Mouse (Mus musculus) liver, embryonic 14.5 days (tissue): ENCODE results near the gene Wsb1. TPM values are rescaled to one million over a fixed set of nuclear protein-coding genes. Genes with fewer than 3 reads are reported as not detected.
"Not testable (repeated sequence)": the region's sequence is repeated elsewhere in the genome, so short reads cannot be mapped to it uniquely, and the experiment has no call there.

ENCODE experiments used
- ATAC-seq: fragments of 200-750 bp; cut with Nextera tagmentation; 2 replicates; pipeline ENCODE4 v1.8.0; 2017; ENCODE audit warnings: moderate number of reproducible peaks, mild to moderate bottlenecking, moderate library complexity; ENCODE audit not compliant: insufficient read depth
- DNase-seq, 3 experiments: peaks; one replicate each; pipeline ENCODE4 v3.0.0-alpha.2; 2012 to 2013; ENCODE audit warnings: low read depth in 3 of 3, low spot score in 3 of 3
- H3K27ac ChIP-seq: fragments of 300-500 bp; sonication (generic); 2 replicates; pipeline ENCODE4 v1.5.1; 2014; ENCODE audit warnings: moderate library complexity, mild to moderate bottlenecking, control low read depth, inconsistent platforms
- H3K27me3 ChIP-seq: fragments of 300-500 bp; sonication (generic); 2 replicates; pipeline ENCODE4 v1.6.1; 2014; ENCODE audit warnings: mild to moderate bottlenecking, low read length, moderate library complexity; ENCODE audit not compliant: control insufficient read depth, insufficient read depth
- H3K36me3 ChIP-seq: fragments of 300-500 bp; sonication (generic); replicated peaks from 2 replicates; pipeline ENCODE4 v1.6.1; 2014; ENCODE audit warnings: low read depth; ENCODE audit not compliant: control insufficient read depth, insufficient read depth
- H3K4me1 ChIP-seq, 2 experiments: fragments of 200-500 bp in 1 of 2; fragments of 300-500 bp in 1 of 2; sonication (generic) in 1 of 2; replicated peaks; 2 replicates each; pipeline ENCODE4 v1.6.1; 2012 to 2014; ENCODE audit warnings: antibody characterized with exemption in 1 of 2, inconsistent platforms in 1 of 2, low read length in 1 of 2; ENCODE audit not compliant: control insufficient read depth in 2 of 2, insufficient read depth in 2 of 2
- H3K4me2 ChIP-seq: fragments of 300-500 bp; sonication (generic); 2 replicates; pipeline ENCODE4 v1.6.1; 2014; ENCODE audit warnings: low read depth, mild to moderate bottlenecking, control low read depth, moderate library complexity
- H3K4me3 ChIP-seq, 2 experiments: fragments of 200-500 bp in 1 of 2; fragments of 300-500 bp in 1 of 2; sonication (generic) in 1 of 2; 2 replicates each; pipeline ENCODE4 v1.5.1; 2012 to 2014; ENCODE audit warnings: low read depth in 2 of 2, low read length in 2 of 2, mild to moderate bottlenecking in 2 of 2, control low read depth in 1 of 2, inconsistent platforms in 1 of 2, moderate library complexity in 1 of 2; ENCODE audit not compliant: insufficient read depth in 1 of 2
- H3K9ac ChIP-seq: fragments of 300-500 bp; sonication (generic); replicated peaks from 2 replicates; pipeline ENCODE4 v1.6.1; 2014; ENCODE audit warnings: mild to moderate bottlenecking, control low read depth, moderate library complexity
- H3K9me3 ChIP-seq: fragments of 300-500 bp; sonication (generic); 2 replicates; pipeline ENCODE4 v1.6.1; 2016; ENCODE audit warnings: low read length, mixed read lengths; ENCODE audit not compliant: control insufficient read depth
- CTCF ChIP-seq: IDR thresholded peaks from 2 replicates; pipeline ENCODE4 v1.5.1; 2016; ENCODE audit warnings: antibody characterized with exemption, low read depth, control low read depth
- EP300 ChIP-seq: IDR thresholded peaks from 2 replicates; pipeline ENCODE4 v1.6.1; 2016; ENCODE audit warnings: antibody characterized with exemption, low read depth
- WGBS: fragments of 180-500 bp; shearing (Covaris S2); extraction: QIAGEN DNeasy Blood & Tissue Kit; methylation state at CpG from one replicate; pipeline ENCODE4 v1.1.7; 2014; ENCODE audit not compliant: insufficient replicate concordance; 5-methylcytosine and 5-hydroxymethylcytosine counted together
- polyA plus RNA-seq, 2 experiments: library from polyadenylated mRNA; depleted of rRNA in 1 of 2; stranded (reverse) in 1 of 2; unstranded in 1 of 2; fragments of >200 nt; fragmentation: Nextera tagmentation in 1 of 2; extraction: Ambion mirVana in 1 of 2; gene quantifications; 2 replicates each; pipeline versions ENCODE4 v1.2.1 to v1.2.3; 2012 to 2014

The Wsb1 gene
- polyA plus RNA-seq (2012; rRNA removed): 21.7 and 29.4 TPM in 2 replicates
- polyA plus RNA-seq (2014; fragmentation: Nextera tagmentation; extraction: Ambion mirVana): 30.2 and 31.5 TPM in 2 replicates

DNA sequence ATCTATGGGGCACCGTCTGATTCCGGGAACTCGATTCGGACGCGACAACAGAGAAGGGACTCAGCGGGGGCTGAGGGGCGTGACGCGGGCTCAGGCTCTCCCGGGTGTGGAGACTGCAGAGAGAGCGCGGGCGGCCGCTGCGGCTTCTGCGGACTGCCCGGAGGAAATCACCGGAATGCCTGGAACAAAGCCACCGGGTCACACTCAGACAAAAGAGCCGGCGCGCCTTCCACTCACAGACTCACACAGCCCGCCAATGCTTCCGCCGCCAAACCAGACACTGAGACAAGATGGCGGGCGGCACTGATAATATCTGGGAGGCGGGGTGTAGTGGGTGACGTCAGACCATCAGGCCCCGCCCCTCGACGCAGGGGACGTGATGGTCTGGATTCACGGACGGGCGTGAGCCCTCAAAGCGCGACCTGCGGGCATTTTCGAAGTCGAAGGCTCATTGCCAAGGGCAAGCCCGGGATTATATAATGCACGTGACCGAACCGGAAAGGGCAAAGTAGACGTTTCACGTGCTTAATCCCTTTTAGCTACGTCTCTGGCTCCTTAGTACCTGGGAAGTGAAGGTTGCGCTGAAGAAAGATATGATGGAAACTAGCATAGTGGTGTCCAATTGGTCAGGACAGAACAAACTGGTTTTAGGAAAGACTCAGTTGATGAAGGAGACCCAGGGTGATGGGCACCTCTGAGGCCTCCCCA lies at the start of gene Wsb1:
Wsb1 (minus strand) TSS at position 281 of the 708 bp plus-strand sequence.
- peaks cover 21% of the 10 kb centered on the region in 2 experiments for H3K4me1 ChIP-seq
- peak within 1 kb of the TSS; percentile 97 for H3K4me2 ChIP-seq
- H3K27ac ChIP-seq: peak within 1 kb of the TSS; percentile 73
- ATAC-seq: peak; percentile 85
- H3K4me3 ChIP-seq: peak within 1 kb of the TSS; percentile 81 to 95
- DNase-seq: peak; percentile 77 to 85 (median 77)
- peak within 1 kb of the TSS; percentile 97 for H3K9ac ChIP-seq
- no peaks in the 10 kb centered on the region for H3K27me3 ChIP-seq
- H3K36me3 ChIP-seq: peaks cover 13% of the 10 kb centered on the region
- WGBS: 2% methylated on average over 50 of the region's 50 CpGs
- TF ChIP-seq EP300 (peak; percentile 30; the same call in 1 of the 2 replicates), CTCF (no peak)
- no peaks in the 10 kb centered on the region for H3K9me3 ChIP-seq

DNA sequence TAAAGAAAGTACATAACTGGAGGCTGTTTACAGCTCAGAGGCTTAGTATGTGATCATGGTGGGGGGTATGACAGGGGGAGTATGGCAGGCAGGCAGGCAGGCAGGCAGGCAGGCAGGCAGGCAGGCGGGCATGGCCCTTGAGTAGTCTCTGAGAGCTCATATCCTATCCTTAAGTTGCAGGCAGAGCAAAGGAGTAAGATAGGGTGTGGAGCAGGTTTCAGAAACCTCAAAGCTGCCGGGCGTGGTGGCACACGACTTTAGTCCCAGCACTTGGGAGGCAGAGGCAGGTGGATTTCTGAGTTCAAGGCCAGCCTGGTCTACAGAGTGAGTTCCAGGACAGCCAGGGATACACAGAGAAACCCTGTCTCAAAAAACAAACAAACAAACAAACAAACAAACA lies 49.8 kb upstream of the Wsb1 start:
- not testable (repeated sequence) for H3K9ac ChIP-seq

DNA sequence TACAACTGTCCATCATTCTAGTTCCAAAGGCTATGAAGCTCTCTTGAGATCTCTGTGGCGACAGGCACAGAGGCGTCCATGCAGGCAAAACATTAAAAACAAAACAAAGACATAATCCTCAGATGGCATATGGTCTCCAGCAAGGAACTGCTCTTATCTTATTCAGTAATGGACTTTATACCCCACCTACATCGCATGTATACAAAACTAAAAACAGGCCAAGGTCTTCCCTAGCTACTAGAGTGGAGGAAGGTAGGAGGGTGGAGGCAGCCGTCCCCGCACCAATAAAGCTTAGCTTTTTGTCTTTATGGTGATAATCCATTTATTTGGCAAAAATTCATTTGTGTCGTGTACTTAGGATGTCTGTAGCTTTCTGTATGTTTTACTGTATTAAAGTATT lies 48.6 kb upstream of the Wsb1 start:
- Histone ChIP-seq H3K9me3 (no peaks in the 10 kb centered on the region), H3K27me3 (no peaks in the 10 kb centered on the region), H3K4me2 (no peak overlapping the region), H3K9ac (no peak overlapping the region), H3K36me3 (no peaks in the 10 kb centered on the region), H3K4me3 (no peak overlapping the region), H3K27ac (no peak overlapping the region), H3K4me1 (peaks cover 0 to 15% of the 10 kb centered on the region in 2 experiments; a peak in 1 of 4 replicates)
- DNase-seq (no peak), ATAC-seq (no peak)
- 63% methylated on average over 6 of the region's 6 CpGs for WGBS
- TF ChIP-seq CTCF (no peak), EP300 (no peak)

More for the DNA sequence above, 49.8 kb upstream of the Wsb1 start:
- not testable (repeated sequence) for H3K27ac ChIP-seq, ATAC-seq, DNase-seq, H3K4me2 ChIP-seq, H3K9me3 ChIP-seq, H3K27me3 ChIP-seq, H3K4me3 ChIP-seq, H3K36me3 ChIP-seq
- WGBS: 30% methylated on average over 4 of the region's 4 CpGs
- H3K4me1 ChIP-seq: peaks cover 0 to 15% of the 10 kb centered on the region in 2 experiments; a peak in 1 of 4 replicates

DNA sequence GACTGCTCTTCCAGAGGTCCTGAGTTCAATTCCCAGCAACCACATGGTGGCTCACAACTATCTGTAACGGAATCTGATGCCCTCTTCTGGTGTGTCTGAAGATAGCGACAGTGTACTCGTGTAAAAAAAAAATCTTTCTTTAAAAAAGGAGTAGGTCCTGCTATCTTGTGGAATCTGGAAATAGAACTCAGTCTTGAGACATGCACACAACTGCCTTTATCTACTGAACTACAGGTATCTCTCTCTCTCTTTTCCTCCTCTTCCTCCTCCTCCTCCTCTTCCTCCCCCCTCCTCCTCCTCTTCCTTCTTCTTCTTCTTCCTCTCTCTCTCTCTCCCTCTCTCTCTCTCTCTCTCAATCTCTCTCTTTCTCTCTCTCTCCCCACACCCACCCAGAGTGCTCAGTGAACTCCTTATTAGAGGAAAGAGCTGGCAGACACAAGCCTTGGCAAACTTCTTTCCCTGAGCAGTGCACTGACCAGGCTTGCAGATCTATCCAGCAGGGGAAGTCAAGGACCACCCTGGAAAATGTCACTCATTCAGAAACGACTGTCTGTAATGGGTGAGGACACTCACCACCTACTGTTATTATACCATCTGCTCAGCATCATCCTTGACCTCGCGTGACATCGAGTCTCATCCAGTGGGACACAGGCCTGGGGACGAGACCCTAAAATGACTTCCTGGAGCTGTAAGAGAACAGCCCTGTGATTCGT lies 45.4 kb upstream of the Wsb1 start:
- H3K9ac ChIP-seq: no peak overlapping the region
- no peaks in the 10 kb centered on the region for H3K4me1 ChIP-seq

GRCm38 (mm10) chr11:79296856-79297491 lies 42.5 kb upstream of the Wsb1 start, which contains the start of gene Gm9964:
Gene Gm9964, minus strand, starts transcription at chr11:79296906.
- no peak for DNase-seq
- no peak for TF ChIP-seq CTCF
- WGBS: 24% methylated on average over 5 of the region's 5 CpGs
- no peaks in the 10 kb centered on the region for H3K4me1 ChIP-seq
- no peaks in the 10 kb centered on the region for H3K36me3 ChIP-seq
- no peak within 1 kb of the TSS for H3K4me3 ChIP-seq
- H3K27ac ChIP-seq: no peak within 1 kb of the TSS
- H3K9me3 ChIP-seq: no peaks in the 10 kb centered on the region
- no peaks in the 10 kb centered on the region for H3K27me3 ChIP-seq
- no peak for ATAC-seq
- no peak within 1 kb of the TSS for H3K9ac ChIP-seq
- no peak within 1 kb of the TSS for H3K4me2 ChIP-seq

More for the DNA sequence above, 45.4 kb upstream of the Wsb1 start:
- no peaks in the 10 kb centered on the region for H3K36me3 ChIP-seq
- no peak overlapping the region for H3K4me2 ChIP-seq
- no peaks in the 10 kb centered on the region for H3K9me3 ChIP-seq
- no peak overlapping the region for H3K27ac ChIP-seq
- ATAC-seq (no peak), DNase-seq (no peak)
- TF ChIP-seq EP300 (no peak), CTCF (no peak)
- 61% methylated on average over 9 of the region's 9 CpGs for WGBS
- H3K27me3 ChIP-seq: no peaks in the 10 kb centered on the region
- H3K4me3 ChIP-seq: no peak overlapping the region
